Mouse (Mus musculus) G1E (cell line): ENCODE results near the gene Tdpoz4.
"Not testable (repeated sequence)": the region's sequence is repeated elsewhere in the genome, so short reads cannot be mapped to it uniquely, and the experiment has no call there.

Experiments
- CTCF ChIP-seq: IDR thresholded peaks from 2 replicates; pipeline ENCODE4 v1.5.1; 2012; ENCODE audit warnings: low read depth, low read length, inconsistent platforms, mixed read lengths
- GATA2 ChIP-seq: IDR thresholded peaks from 2 replicates; pipeline ENCODE4 v1.6.1; 2012; ENCODE audit warnings: low read depth, low read length, inconsistent platforms, borderline replicate concordance
- POLR2AphosphoS5 ChIP-seq: IDR thresholded peaks from 2 replicates; pipeline ENCODE4 v1.6.1; 2012; ENCODE audit warnings: low read depth, low read length, inconsistent platforms; ENCODE audit not compliant: insufficient replicate concordance

GRCm38 (mm10) chr3:93754022-93754421 is 42.2 kb upstream of the Tdpoz4 start:
- TF ChIP-seq CTCF, POLR2AphosphoS5, GATA2: not testable (repeated sequence)
